Mouse (Mus musculus) stomach, embryonic 14.5 days (tissue): ENCODE data around the gene LTO1. TPM values are rescaled to one million over a fixed set of nuclear protein-coding genes. Genes with fewer than 3 reads are reported as not detected.

Experiments used
- ATAC-seq: fragments of 200-750 bp; cut with Nextera tagmentation; 2 replicates; pipeline ENCODE4 v1.8.0; 2017; ENCODE audit warnings: low read depth, moderate TSS enrichment; ENCODE audit not compliant: insufficient number of reproducible peaks, insufficient read depth, low FRiP score
- H3K27ac ChIP-seq: fragments of 300-500 bp; sonication (generic); 2 replicates; pipeline ENCODE4 v1.5.1; 2014; ENCODE audit warnings: mild to moderate bottlenecking, low read length, moderate library complexity, mixed read lengths
- H3K27me3 ChIP-seq: fragments of 300-500 bp; sonication (generic); 2 replicates; pipeline ENCODE4 v1.6.1; 2014; ENCODE audit warnings: low read length, control low read depth, mixed read lengths; ENCODE audit not compliant: control insufficient read depth, insufficient read depth
- H3K36me3 ChIP-seq: fragments of 300-500 bp; sonication (generic); 2 replicates; pipeline ENCODE4 v1.6.1; 2014; ENCODE audit warnings: mild to moderate bottlenecking, control low read depth, low read length, moderate library complexity, mixed read lengths; ENCODE audit not compliant: control insufficient read depth, insufficient read depth
- H3K4me1 ChIP-seq: fragments of 300-500 bp; sonication (generic); 2 replicates; pipeline ENCODE4 v1.6.1; 2014; ENCODE audit warnings: low read length, control low read depth, mixed read lengths; ENCODE audit not compliant: control insufficient read depth, insufficient read depth
- H3K4me2 ChIP-seq: fragments of 300-500 bp; sonication (generic); replicated peaks from 2 replicates; pipeline ENCODE4 v1.6.1; 2014; ENCODE audit warnings: low read depth, low read length, control low read depth
- H3K4me3 ChIP-seq: fragments of 300-500 bp; sonication (generic); 2 replicates; pipeline ENCODE4 v1.5.1; 2014; ENCODE audit warnings: low read depth, low read length, control low read depth
- H3K9ac ChIP-seq: fragments of 300-500 bp; sonication (generic); replicated peaks from 2 replicates; pipeline ENCODE4 v1.6.1; 2014; ENCODE audit warnings: low read depth, mild to moderate bottlenecking, control low read depth, low read length, moderate library complexity, mixed read lengths
- H3K9me3 ChIP-seq: fragments of 300-500 bp; sonication (generic); 2 replicates; pipeline ENCODE4 v1.6.1; 2016; ENCODE audit warnings: low read depth, low read length, control low read depth; ENCODE audit not compliant: control insufficient read depth
- WGBS: fragments of 180-500 bp; shearing (Covaris S2); extraction: QIAGEN DNeasy Blood & Tissue Kit; methylation state at CpG from one replicate; pipeline ENCODE4 v1.1.7; 2014; 5-methylcytosine and 5-hydroxymethylcytosine counted together
- polyA plus RNA-seq: library from polyadenylated mRNA; unstranded; fragments of >200 nt; fragmentation: Nextera tagmentation; extraction: Ambion mirVana; gene quantifications from 2 replicates; pipeline ENCODE4 v1.2.1, GENCODE M21; 2014

The LTO1 gene
- polyA plus RNA-seq, 1 experiment from 2014 or later, result 23.7 TPM

DNA sequence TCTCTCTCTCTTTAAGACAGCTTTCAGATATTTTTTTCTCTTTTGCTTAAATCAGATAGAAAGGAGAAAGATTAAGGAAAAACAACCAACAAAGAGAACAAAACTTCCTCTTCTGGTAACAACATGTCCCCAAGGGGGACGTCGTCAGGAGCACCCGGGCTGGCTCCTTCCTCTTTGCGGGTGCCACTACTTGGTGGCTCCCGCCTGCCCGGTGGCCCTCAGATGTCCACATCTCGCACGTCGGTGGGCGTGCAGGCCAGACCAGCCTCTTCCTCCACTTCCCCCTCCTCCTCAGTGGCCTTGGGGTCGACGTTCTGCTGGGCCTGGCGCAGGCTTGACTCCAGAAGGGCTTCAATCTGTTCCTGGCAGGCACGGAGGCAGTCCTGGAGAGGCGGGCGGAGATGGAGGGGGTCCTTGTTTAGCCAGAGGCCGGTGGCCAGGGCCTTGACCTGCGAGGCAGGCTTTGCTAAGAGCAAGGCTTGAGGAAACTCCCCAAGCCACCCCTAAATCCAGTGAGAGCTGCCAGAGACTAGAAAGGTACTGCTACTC lies 17.6 kb downstream of the LTO1 start:
- H3K9ac ChIP-seq, result no peak overlapping the region
- 70% methylated on average over 18 of the region's 18 CpGs for WGBS
- no peak overlapping the region for H3K4me2 ChIP-seq
- no peaks in the 10 kb centered on the region for H3K27me3 ChIP-seq
- no peaks in the 10 kb centered on the region for H3K9me3 ChIP-seq
- H3K36me3 ChIP-seq, result peaks cover 28% of the 10 kb centered on the region
- H3K4me3 ChIP-seq, result no peak overlapping the region
- H3K27ac ChIP-seq, result no peak overlapping the region
- no peak for ATAC-seq
- 0 out of 2 replicates have a peak, but pooled peaks cover 4% of the 10 kb centered on the region for H3K4me1 ChIP-seq

- Histone ChIP-seq H3K9ac (no peak overlapping the region), H3K27me3 (no peaks in the 10 kb centered on the region), H3K4me2 (no peak overlapping the region), H3K4me1 (0 out of 2 replicates have a peak, but pooled peaks cover 4% of the 10 kb centered on the region), H3K4me3 (no peak overlapping the region), H3K36me3 (peaks cover 28% of the 10 kb centered on the region), H3K9me3 (no peaks in the 10 kb centered on the region), H3K27ac (no peak overlapping the region)
- 84% methylated on average over 3 of the region's 3 CpGs for WGBS
- ATAC-seq, result no peak
These were observed 18.4 kb downstream of the LTO1 start for GRCm38 (mm10) chr7:144933336-144933735.

- Histone ChIP-seq H3K27me3 (peaks cover 3% of the 10 kb centered on the region; the same call in 1 of the 2 replicates), H3K4me1 (0 out of 2 replicates have a peak, but pooled peaks cover 4% of the 10 kb centered on the region), H3K4me2 (no peak overlapping the region), H3K4me3 (no peak overlapping the region), H3K9me3 (no peaks in the 10 kb centered on the region), H3K36me3 (peaks cover 28% of the 10 kb centered on the region), H3K9ac (no peak overlapping the region), H3K27ac (no peak overlapping the region)
- WGBS, result 90% methylated on average over 8 of the region's 8 CpGs
- ATAC-seq, result no peak
These were observed 18.9 kb downstream of the LTO1 start for GRCm38 (mm10) chr7:144933796-144934195.

GRCm38 (mm10) chr7:144934901-144935300 lies 20.0 kb downstream of the LTO1 start:
- Histone ChIP-seq H3K27me3 (peaks cover 3% of the 10 kb centered on the region; the same call in 1 of the 2 replicates), H3K27ac (no peak overlapping the region), H3K9me3 (no peaks in the 10 kb centered on the region), H3K9ac (no peak overlapping the region), H3K4me1 (peaks cover 5% of the 10 kb centered on the region; the same call in 1 of the 2 replicates), H3K4me3 (no peak overlapping the region), H3K4me2 (no peak overlapping the region), H3K36me3 (peaks cover 28% of the 10 kb centered on the region)
- WGBS, result 61% methylated on average over 5 of the region's 5 CpGs
- ATAC-seq, result no peak

- 55% methylated on average over 5 of the region's 5 CpGs for WGBS
- no peak overlapping the region for H3K4me2 ChIP-seq
- H3K4me3 ChIP-seq, result no peak overlapping the region
- no peak for ATAC-seq
- no peak overlapping the region for H3K27ac ChIP-seq
- H3K4me1 ChIP-seq, result peaks cover 11% of the 10 kb centered on the region; the same call in 1 of the 2 replicates
- no peak overlapping the region for H3K9ac ChIP-seq
- no peaks in the 10 kb centered on the region for H3K9me3 ChIP-seq
- peaks cover 3% of the 10 kb centered on the region; the same call in 1 of the 2 replicates for H3K27me3 ChIP-seq
- H3K36me3 ChIP-seq, result peaks cover 28% of the 10 kb centered on the region
These were observed 20.7 kb downstream of the LTO1 start for GRCm38 (mm10) chr7:144935563-144935962.

- Histone ChIP-seq H3K4me2 (no peak overlapping the region), H3K27ac (no peak overlapping the region), H3K27me3 (peaks cover 3% of the 10 kb centered on the region; the same call in 1 of the 2 replicates), H3K4me1 (peaks cover 11% of the 10 kb centered on the region; the same call in 1 of the 2 replicates), H3K9me3 (no peaks in the 10 kb centered on the region), H3K36me3 (peaks cover 28% of the 10 kb centered on the region), H3K9ac (no peak overlapping the region), H3K4me3 (no peak overlapping the region)
- 93% methylated on average over 4 of the region's 4 CpGs for WGBS
- no peak for ATAC-seq
These were observed 21.5 kb downstream of the LTO1 start for GRCm38 (mm10) chr7:144936311-144936880.

DNA sequence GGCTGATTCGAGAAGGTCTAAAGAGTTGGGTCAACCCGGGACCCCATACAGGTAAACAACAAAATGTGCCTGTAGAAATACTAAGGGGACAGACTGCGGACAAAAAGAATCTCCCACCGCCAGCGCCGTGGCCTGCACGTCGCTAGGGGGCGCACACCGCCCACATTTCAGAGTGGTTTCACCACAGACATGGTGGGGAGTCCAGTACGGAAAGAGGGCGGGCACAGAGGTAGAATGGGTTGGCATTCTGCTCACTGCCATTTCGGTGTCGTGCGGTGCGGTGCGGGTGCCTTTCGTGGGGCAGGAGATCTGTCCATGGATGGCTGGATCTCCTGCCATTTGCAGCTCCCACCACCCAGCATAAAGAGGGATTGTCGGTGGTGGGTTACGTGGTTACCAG lies 22.6 kb downstream of the LTO1 start:
- H3K27me3 ChIP-seq, result peaks cover 3% of the 10 kb centered on the region; the same call in 1 of the 2 replicates
- 1% methylated on average over 20 of the region's 20 CpGs for WGBS
- no peaks in the 10 kb centered on the region for H3K9me3 ChIP-seq
- no peak overlapping the region for H3K27ac ChIP-seq
- peaks cover 28% of the 10 kb centered on the region for H3K36me3 ChIP-seq
- peak overlapping the region; percentile 49 for H3K4me3 ChIP-seq
- H3K9ac ChIP-seq, result peak overlapping the region; percentile 51; the same call in 1 of the 2 replicates
- ATAC-seq, result peak; percentile 51; the same call in 1 of the 2 replicates
- H3K4me1 ChIP-seq, result peaks cover 16% of the 10 kb centered on the region
- H3K4me2 ChIP-seq, result peak overlapping the region; percentile 96

DNA sequence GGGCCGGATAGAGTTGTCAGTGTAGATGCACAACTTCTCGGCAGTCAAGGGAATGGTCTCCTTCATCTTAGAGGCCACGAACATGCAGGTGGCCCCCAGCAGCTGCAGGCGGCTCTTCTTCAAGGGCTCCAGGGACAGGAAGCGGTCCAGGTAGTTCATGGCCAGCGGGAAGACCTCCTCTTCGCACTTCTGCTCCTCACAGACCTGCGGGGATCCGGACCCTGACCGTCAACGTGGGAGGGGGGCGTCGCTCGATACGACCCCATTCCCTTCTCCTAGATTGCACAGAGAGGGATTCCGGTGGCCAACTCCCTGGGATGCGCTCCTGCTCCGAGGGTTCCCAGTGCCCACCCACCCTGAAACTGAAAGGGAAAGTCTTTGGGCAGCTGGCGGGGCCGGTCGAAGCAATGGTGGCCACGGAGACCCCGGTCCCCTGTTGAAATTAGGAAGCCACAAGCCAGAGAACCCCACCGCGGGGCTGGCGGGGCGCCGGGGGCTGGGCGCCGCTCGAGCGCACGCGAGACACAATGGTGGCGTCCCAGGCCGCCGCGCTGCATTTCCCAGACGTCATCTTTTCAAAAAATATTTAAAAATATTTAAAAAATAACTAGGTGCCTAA lies 23.1 kb downstream of the LTO1 start:
- under 1% methylated on average over 39 of the region's 39 CpGs for WGBS

More for the DNA sequence above, 23.1 kb downstream of the LTO1 start:
- H3K4me1 ChIP-seq, result peaks cover 21% of the 10 kb centered on the region
- H3K27me3 ChIP-seq, result peaks cover 3% of the 10 kb centered on the region; the same call in 1 of the 2 replicates
- peak overlapping the region; percentile 96 for H3K4me2 ChIP-seq
- H3K4me3 ChIP-seq, result peak overlapping the region; percentile 49
- ATAC-seq, result no peak
- H3K36me3 ChIP-seq, result peaks cover 28% of the 10 kb centered on the region
- peak overlapping the region; percentile 51 for H3K9ac ChIP-seq
- no peaks in the 10 kb centered on the region for H3K9me3 ChIP-seq
- no peak overlapping the region; the same call in 1 of the 2 replicates for H3K27ac ChIP-seq
